Mouse (Mus musculus) spleen, postnatal 36 days (tissue): ENCODE results near the gene Slc11a2.
"Not testable (repeated sequence)": the region's sequence is repeated elsewhere in the genome, so short reads cannot be mapped to it uniquely, and the experiment has no call there.

ENCODE experiments used
- DNase-seq, 2 experiments: peaks; one replicate each; pipeline ENCODE4 v3.0.0; 2022; ENCODE audit warnings: low spot score in 2 of 2, mixed read lengths in 1 of 2

Gene Slc11a2

DNA sequence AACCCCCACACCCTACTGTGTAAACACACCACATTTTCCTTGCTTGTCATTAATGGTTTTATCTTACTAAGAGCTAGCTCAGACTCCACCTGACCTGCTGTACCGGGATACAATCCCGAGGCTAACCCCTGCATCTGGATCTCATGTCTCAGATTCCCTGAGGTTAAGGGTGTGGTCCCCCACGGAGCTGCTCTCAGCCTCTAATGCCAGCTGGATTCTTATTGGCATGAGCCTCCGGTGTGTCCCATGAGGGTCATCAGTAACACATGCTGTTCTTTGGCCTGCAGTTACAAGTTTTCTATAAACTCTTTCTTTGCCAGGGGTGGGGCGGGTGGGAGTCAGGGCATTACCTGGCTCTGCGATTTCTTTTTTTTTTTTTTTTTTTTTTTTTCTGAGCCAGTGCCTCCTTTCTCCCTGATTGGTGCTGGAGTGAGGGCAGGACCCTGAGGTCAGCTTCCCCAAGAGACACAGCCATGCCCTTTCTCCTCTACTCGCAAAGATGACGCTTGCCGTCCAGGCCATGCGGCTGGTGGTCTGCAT, 72.1 kb downstream of the Slc11a2 start, which contains the start of the genes Methig1 and Mettl7a2:
Gene Methig1 (plus strand): TSS at position 439 of the 540 bp plus-strand sequence.
Gene Mettl7a2 (plus strand): TSS at position 490 of the 540 bp plus-strand sequence.
- DNase-seq: no peak

DNA sequence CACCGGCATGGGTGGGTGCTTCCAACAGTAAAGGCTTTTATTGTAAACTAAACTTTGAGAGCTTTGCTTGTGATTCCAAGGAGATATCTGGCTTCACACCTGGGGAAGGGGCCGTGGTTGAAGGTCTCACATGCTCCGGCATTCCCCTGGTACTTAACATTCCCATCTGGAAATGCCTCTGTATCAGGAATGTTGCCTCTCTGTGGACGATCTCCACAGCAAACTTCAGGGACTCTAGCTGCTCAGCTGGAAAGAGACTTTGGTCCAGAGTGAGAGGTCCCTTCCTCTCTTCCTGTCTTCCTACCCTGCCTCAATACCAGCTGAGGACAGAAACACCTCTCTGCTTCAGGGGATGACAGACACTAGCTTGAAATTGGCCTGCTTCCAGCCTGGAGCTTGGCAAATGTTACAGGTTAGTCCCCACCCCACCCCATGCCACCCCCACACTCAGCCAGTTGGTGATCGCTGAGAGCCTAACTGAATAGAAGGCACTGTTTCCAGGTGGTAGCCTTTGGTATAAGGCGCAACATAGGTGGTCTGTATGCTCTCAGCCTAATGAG, 73.3 kb downstream of the Slc11a2 start:
- DNase-seq: no peak

DNA sequence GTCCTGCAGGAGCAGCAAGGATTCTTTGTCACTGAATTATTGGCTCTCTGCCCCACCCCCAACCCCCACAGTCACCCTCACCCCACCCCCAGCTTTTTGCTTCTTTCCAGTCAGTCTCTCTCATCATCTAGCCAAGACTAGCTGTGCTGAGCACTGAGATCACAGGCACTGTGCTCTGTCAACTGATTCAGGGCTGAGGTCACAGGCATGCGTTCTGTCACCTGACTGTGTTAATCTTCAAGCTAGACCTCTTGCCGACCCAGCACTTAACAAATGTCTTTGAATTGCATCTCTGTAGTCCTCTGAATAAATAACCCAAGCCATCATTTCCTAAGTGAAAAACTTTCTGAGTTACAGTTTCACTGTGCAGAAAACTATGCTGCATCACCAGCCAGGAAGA, 75.4 kb downstream of the Slc11a2 start:
- DNase-seq: no peak

DNA sequence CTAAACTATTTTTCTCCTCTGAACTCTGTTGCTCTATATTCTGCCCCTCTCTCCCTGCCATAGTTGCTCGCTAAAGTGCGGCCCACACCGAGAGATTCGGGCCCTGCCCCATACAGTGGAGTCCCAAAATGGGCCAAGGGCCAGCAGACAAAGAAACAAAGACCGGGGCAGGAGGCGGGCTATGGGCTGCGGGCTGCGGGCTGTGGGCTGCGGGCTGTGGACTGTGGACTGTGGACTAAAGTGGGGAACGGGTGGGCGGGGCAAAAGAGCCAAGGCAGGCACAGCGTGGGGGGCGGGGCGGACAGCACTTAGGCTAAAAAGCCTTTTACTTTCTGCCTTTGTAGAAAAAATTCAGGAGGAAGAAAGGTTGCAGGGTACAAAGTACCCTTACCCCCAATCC, 78.1 kb downstream of the Slc11a2 start:
- no peak for DNase-seq

DNA sequence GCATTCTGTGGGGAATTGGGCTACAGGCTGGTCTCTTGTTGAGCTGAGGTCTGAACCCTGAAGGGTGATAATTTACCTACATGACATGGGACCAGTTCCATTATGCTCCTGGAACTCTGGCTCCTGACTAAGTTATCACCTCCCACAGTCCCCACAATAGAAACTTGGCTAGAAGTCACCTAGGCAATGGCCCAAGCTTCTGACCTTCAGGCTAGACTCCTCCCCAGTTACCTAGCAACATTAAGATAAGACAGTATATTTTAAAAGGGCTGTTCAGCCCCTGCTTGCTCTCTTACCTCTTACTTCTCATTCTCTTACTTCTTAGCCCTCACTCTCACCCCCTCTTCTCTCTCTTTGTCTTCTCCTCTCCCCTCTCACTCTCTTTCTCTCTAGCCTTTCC, 79.4 kb downstream of the Slc11a2 start:
- DNase-seq: no peak

DNA sequence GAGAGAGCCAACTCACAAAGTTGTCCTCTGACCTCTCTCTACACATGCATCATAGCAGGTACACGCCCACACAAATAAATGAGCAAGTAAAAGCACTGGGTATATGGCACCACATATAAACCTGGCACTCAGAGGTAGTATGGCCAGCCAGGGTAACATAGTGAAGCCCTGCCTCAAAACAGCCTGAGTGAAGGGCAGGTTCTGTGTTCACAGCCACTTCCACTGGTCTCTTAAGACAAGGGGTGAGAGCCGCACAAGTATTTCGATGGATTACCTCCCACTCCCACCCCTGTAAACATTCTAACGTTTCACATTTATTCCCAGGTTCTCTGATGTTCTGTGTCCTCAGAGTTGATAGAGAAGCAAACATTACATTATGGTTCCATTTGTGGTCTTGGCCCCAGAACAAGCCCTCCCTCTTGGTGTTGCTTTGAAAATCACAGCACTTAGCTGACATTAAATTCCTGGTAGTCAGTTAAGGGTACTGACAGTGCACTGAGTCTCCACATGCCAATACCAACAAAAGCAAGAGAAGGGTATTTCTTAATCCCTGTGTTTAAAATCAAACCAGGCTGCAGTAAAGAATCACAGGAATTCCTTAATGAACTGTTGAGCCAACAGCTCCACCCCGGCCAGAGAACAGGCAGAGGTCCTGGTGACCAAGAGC, 83.4 kb downstream of the Slc11a2 start:
- DNase-seq: not testable (repeated sequence)
